Mouse (Mus musculus): ENCODE results near the gene Cnksr3. TPM values are rescaled to one million over a fixed set of nuclear protein-coding genes. Genes with fewer than 3 reads are reported as not detected.

Gene Cnksr3
- polyA plus RNA-seq, 1 experiment from 2014 or later: 6.9 TPM

- H3K27me3 ChIP-seq: no peaks in the 10 kb centered on the region
Measured at GRCm38 (mm10) chr10:7103872-7104271, 108.2 kb downstream of the Cnksr3 start.

GRCm38 (mm10) chr10:7077971-7078370, 134.1 kb downstream of the Cnksr3 start:
- H3K27ac ChIP-seq: no peak overlapping the region
- no peak overlapping the region for H3K4me2 ChIP-seq
- WGBS: 88% methylated on average over 1 of the region's 1 CpGs
- no peaks in the 10 kb centered on the region for H3K9me3 ChIP-seq
- no peaks in the 10 kb centered on the region for H3K4me1 ChIP-seq
- no peaks in the 10 kb centered on the region for H3K27me3 ChIP-seq
- ATAC-seq (ENCODE audit: low FRiP score): no peak
- H3K4me3 ChIP-seq (replicated peaks): no peak overlapping the region
- H3K36me3 ChIP-seq (replicated peaks): no peaks in the 10 kb centered on the region
- H3K9ac ChIP-seq: no peak overlapping the region

More at GRCm38 (mm10) chr10:7103872-7104271, 108.2 kb downstream of the Cnksr3 start:
- Histone ChIP-seq H3K4me3 (replicated peaks) (no peak overlapping the region), H3K36me3 (replicated peaks) (no peaks in the 10 kb centered on the region), H3K27ac (no peak overlapping the region), H3K4me1 (no peaks in the 10 kb centered on the region), H3K9ac (no peak overlapping the region), H3K4me2 (no peak overlapping the region), H3K9me3 (no peaks in the 10 kb centered on the region)
- 87% methylated on average over 1 of the region's 1 CpGs for WGBS
- no peak for ATAC-seq (ENCODE audit: low FRiP score)

- Histone ChIP-seq H3K4me1 (no peaks in the 10 kb centered on the region), H3K9ac (no peak overlapping the region), H3K9me3 (no peaks in the 10 kb centered on the region), H3K4me3 (replicated peaks) (no peak overlapping the region), H3K27me3 (no peaks in the 10 kb centered on the region), H3K4me2 (no peak overlapping the region), H3K27ac (no peak overlapping the region), H3K36me3 (replicated peaks) (no peaks in the 10 kb centered on the region)
- WGBS: 81% methylated on average over 7 of the region's 7 CpGs
- ATAC-seq (ENCODE audit: low FRiP score): no peak
Measured at GRCm38 (mm10) chr10:7077389-7077808, 134.6 kb downstream of the Cnksr3 start.

GRCm38 (mm10) chr10:7076662-7077211, 135.3 kb downstream of the Cnksr3 start:
- Histone ChIP-seq H3K36me3 (replicated peaks) (no peaks in the 10 kb centered on the region), H3K9ac (no peak overlapping the region), H3K27ac (no peak overlapping the region), H3K4me1 (no peaks in the 10 kb centered on the region), H3K9me3 (no peaks in the 10 kb centered on the region), H3K4me3 (replicated peaks) (no peak overlapping the region), H3K27me3 (no peaks in the 10 kb centered on the region), H3K4me2 (no peak overlapping the region)
- WGBS: 56% methylated on average over 7 of the region's 8 CpGs
- ATAC-seq (ENCODE audit: low FRiP score): peak; percentile 24; the same call in 1 of the 2 replicates

GRCm38 (mm10) chr10:7076201-7076600, 135.8 kb downstream of the Cnksr3 start:
- Histone ChIP-seq H3K4me2 (no peak overlapping the region), H3K27ac (no peak overlapping the region)

GRCm38 (mm10) chr10:7075661-7076060, 136.4 kb downstream of the Cnksr3 start:
- no peak overlapping the region for H3K4me2 ChIP-seq
- no peak for ATAC-seq (ENCODE audit: low FRiP score)
- 91% methylated on average over 2 of the region's 2 CpGs for WGBS
- H3K27me3 ChIP-seq: no peaks in the 10 kb centered on the region
- H3K36me3 ChIP-seq (replicated peaks): no peaks in the 10 kb centered on the region
- H3K4me1 ChIP-seq: no peaks in the 10 kb centered on the region
- no peak overlapping the region for H3K9ac ChIP-seq
- no peaks in the 10 kb centered on the region for H3K9me3 ChIP-seq
- no peak overlapping the region for H3K4me3 ChIP-seq (replicated peaks)
- H3K27ac ChIP-seq: no peak overlapping the region

More at GRCm38 (mm10) chr10:7076201-7076600, 135.8 kb downstream of the Cnksr3 start:
- no peaks in the 10 kb centered on the region for H3K27me3 ChIP-seq
- no peak overlapping the region for H3K9ac ChIP-seq
- no peaks in the 10 kb centered on the region for H3K36me3 ChIP-seq (replicated peaks)
- no peaks in the 10 kb centered on the region for H3K9me3 ChIP-seq
- H3K4me3 ChIP-seq (replicated peaks): no peak overlapping the region
- 18% methylated on average over 8 of the region's 8 CpGs for WGBS
- H3K4me1 ChIP-seq: no peaks in the 10 kb centered on the region
- peak; percentile 86 for ATAC-seq (ENCODE audit: low FRiP score)

GRCm38 (mm10) chr10:7074231-7074630, 137.8 kb downstream of the Cnksr3 start:
- H3K4me1 ChIP-seq: peaks cover 7% of the 10 kb centered on the region; the same call in 1 of the 2 replicates
- ATAC-seq (ENCODE audit: low FRiP score): no peak
- no peaks in the 10 kb centered on the region for H3K27me3 ChIP-seq
- no peaks in the 10 kb centered on the region for H3K9me3 ChIP-seq
- no peak overlapping the region for H3K4me3 ChIP-seq (replicated peaks)
- no peak overlapping the region for H3K27ac ChIP-seq
- no peak overlapping the region for H3K9ac ChIP-seq
- no peak overlapping the region for H3K4me2 ChIP-seq
- H3K36me3 ChIP-seq (replicated peaks): no peaks in the 10 kb centered on the region
- 97% methylated on average over 2 of the region's 2 CpGs for WGBS

- H3K27me3 ChIP-seq: no peaks in the 10 kb centered on the region
- no peak for ATAC-seq (ENCODE audit: low FRiP score)
- H3K9ac ChIP-seq: no peak overlapping the region
- no peak overlapping the region for H3K4me3 ChIP-seq (replicated peaks)
- no peak overlapping the region for H3K4me2 ChIP-seq
- no peak overlapping the region for H3K27ac ChIP-seq
- H3K9me3 ChIP-seq: no peaks in the 10 kb centered on the region
- no peaks in the 10 kb centered on the region for H3K36me3 ChIP-seq (replicated peaks)
- WGBS: 88% methylated on average over 5 of the region's 5 CpGs
- H3K4me1 ChIP-seq: peaks cover 7% of the 10 kb centered on the region; the same call in 1 of the 2 replicates
Measured at GRCm38 (mm10) chr10:7070924-7071323, 141.1 kb downstream of the Cnksr3 start.

- H3K9ac ChIP-seq: no peak overlapping the region
- H3K36me3 ChIP-seq (replicated peaks): no peaks in the 10 kb centered on the region
- no peak overlapping the region for H3K4me2 ChIP-seq
- no peaks in the 10 kb centered on the region for H3K9me3 ChIP-seq
- 48% methylated on average over 8 of the region's 8 CpGs for WGBS
- ATAC-seq (ENCODE audit: low FRiP score): peak; percentile 79; the same call in 1 of the 2 replicates
- H3K4me1 ChIP-seq: peaks cover 7% of the 10 kb centered on the region; the same call in 1 of the 2 replicates
- H3K4me3 ChIP-seq (replicated peaks): no peak overlapping the region
- H3K27me3 ChIP-seq: no peaks in the 10 kb centered on the region
- no peak overlapping the region for H3K27ac ChIP-seq
Measured at GRCm38 (mm10) chr10:7070100-7070835, 141.8 kb downstream of the Cnksr3 start.

GRCm38 (mm10) chr10:7069090-7069489, 142.9 kb downstream of the Cnksr3 start:
- Histone ChIP-seq H3K27me3 (no peaks in the 10 kb centered on the region), H3K9ac (no peak overlapping the region), H3K27ac (no peak overlapping the region), H3K4me2 (no peak overlapping the region), H3K4me1 (peaks cover 7% of the 10 kb centered on the region; the same call in 1 of the 2 replicates), H3K9me3 (no peaks in the 10 kb centered on the region), H3K4me3 (replicated peaks) (no peak overlapping the region), H3K36me3 (replicated peaks) (no peaks in the 10 kb centered on the region)
- 91% methylated on average over 2 of the region's 2 CpGs for WGBS
- ATAC-seq (ENCODE audit: low FRiP score): no peak

Data from forebrain, embryonic 12.5 days (tissue).